Mouse (Mus musculus): Measurements from ENCODE around the gene Tmem129. TPM values are rescaled to one million over a fixed set of nuclear protein-coding genes. Genes with fewer than 3 reads are reported as not detected.

The Tmem129 gene
- total RNA-seq (2014; fragmentation: Nextera tagmentation) = 15.0 and 27.7 TPM in 2 replicates
- 19.7 and 26.2 TPM in 2 replicates for total RNA-seq (2017)

- ATAC-seq (replicated peaks; ENCODE audit: poor library complexity, severe bottlenecking) = peak; percentile 84
These were observed at the start of gene Tmem129, which contains the start of gene Tacc3 for GRCm38 (mm10) chr5:33657787-33658663. Tmem129 (minus strand) TSS chr5:33658416. Tacc3 (plus strand) TSS chr5:33658128.

GRCm38 (mm10) chr5:33707163-33707562 is 48.9 kb upstream of the Tmem129 start:
- ATAC-seq (replicated peaks; ENCODE audit: poor library complexity, severe bottlenecking) = no peak

DNA sequence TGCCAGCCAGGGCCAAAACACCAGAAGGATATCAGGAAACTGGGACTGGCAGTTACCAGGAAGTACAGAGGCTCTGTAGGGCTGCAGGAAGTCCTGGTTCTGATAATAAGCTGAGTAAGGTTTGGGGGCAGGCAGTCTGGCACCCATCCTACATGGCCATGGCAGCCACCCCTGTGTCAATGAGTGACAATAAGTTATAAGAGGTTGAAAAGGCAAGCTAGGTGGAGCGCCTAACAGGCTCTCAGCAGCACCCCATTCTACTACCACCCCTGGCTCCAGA is 48.1 kb upstream of the Tmem129 start:
- no peak for ATAC-seq (replicated peaks; ENCODE audit: poor library complexity, severe bottlenecking)

- ATAC-seq (replicated peaks; ENCODE audit: poor library complexity, severe bottlenecking) = no peak
These were observed 47.6 kb upstream of the Tmem129 start for GRCm38 (mm10) chr5:33705612-33706349.

- ATAC-seq (replicated peaks; ENCODE audit: poor library complexity, severe bottlenecking) = no peak
These were observed 46.9 kb upstream of the Tmem129 start for GRCm38 (mm10) chr5:33704945-33705611.

- no peak for ATAC-seq (replicated peaks; ENCODE audit: poor library complexity, severe bottlenecking)
These were observed 45.8 kb upstream of the Tmem129 start for GRCm38 (mm10) chr5:33703999-33704398.

DNA sequence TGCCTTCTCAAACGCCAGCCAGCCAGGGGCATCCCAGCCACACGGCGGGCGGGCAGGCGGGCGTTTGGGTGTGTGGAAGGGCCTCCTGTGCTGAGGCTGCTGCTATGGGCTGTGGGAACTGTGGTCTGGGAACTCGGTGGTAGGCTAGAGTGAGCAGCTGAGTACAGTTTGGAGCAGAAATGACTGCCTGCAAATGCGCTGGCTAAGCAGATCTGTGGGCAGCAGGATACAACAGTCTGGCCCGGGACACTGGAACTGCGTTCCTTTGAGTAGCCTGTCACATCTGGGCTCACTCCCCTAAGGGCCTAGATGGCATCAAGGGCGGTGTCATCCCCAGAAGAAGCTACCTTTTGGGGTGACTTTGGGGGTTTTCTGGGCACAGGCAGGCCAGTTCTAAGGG is 43.6 kb upstream of the Tmem129 start:
- no peak for ATAC-seq (replicated peaks; ENCODE audit: poor library complexity, severe bottlenecking)

DNA sequence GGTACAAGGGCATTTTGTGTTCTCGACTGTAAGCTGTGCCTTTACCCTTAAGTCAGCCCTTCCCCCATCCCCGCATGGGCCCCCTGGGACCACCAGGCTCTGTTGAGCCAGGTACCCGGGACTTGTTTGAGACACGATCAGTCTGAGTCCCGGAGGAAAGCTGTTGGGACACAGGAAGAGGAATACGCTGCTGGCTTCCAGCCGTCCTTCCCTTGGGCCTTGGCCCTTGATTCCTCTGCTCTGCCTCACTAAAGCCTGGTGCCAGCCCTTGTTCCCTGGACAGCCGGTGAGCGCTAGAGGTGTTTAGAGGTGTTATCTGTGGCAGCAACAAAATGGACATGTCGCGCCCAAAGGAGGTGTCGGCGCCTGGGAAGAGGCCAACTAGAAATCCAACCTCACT is 41.8 kb upstream of the Tmem129 start:
- no peak for ATAC-seq (replicated peaks; ENCODE audit: poor library complexity, severe bottlenecking)

- no peak for ATAC-seq (replicated peaks; ENCODE audit: poor library complexity, severe bottlenecking)
These were observed 40.5 kb upstream of the Tmem129 start for GRCm38 (mm10) chr5:33698669-33699068.

GRCm38 (mm10) chr5:33697947-33698512 is 39.8 kb upstream of the Tmem129 start:
- no peak for ATAC-seq (replicated peaks; ENCODE audit: poor library complexity, severe bottlenecking)

DNA sequence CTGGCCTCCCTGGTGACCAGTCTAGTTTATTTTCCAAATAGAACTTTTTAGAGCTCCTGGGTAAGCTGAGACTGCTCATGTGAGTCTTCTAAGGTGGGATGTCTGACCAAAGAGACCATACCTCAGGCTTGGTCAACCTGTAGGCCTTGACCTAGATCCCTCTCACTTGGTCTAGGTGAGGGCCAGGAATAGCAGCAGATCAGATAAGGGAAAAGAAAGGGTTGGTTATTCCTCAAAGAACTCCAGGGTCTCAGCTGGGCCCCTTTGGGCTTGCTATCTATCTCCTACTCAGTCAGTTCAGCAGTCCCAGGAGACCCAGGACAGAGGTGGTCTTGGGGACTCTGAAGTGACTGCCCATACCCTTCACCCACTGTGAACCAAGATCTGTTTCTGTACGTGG is 39.3 kb upstream of the Tmem129 start:
- ATAC-seq (replicated peaks; ENCODE audit: poor library complexity, severe bottlenecking) = no peak

GRCm38 (mm10) chr5:33696430-33696829 is 38.2 kb upstream of the Tmem129 start:
- no peak for ATAC-seq (replicated peaks; ENCODE audit: poor library complexity, severe bottlenecking)

GRCm38 (mm10) chr5:33695718-33696121 is 37.5 kb upstream of the Tmem129 start:
- ATAC-seq (replicated peaks; ENCODE audit: poor library complexity, severe bottlenecking) = peak; percentile 11; the same call in 1 of the 2 replicates

- ATAC-seq (replicated peaks; ENCODE audit: poor library complexity, severe bottlenecking) = peak; percentile 40
These were observed 36.9 kb upstream of the Tmem129 start for GRCm38 (mm10) chr5:33694848-33695717.

- ATAC-seq (replicated peaks; ENCODE audit: poor library complexity, severe bottlenecking) = no peak
These were observed 36.2 kb upstream of the Tmem129 start for GRCm38 (mm10) chr5:33694461-33694847.

GRCm38 (mm10) chr5:33692393-33692792 is 34.2 kb upstream of the Tmem129 start:
- ATAC-seq (replicated peaks; ENCODE audit: poor library complexity, severe bottlenecking) = peak; percentile 22; the same call in 1 of the 2 replicates

DNA sequence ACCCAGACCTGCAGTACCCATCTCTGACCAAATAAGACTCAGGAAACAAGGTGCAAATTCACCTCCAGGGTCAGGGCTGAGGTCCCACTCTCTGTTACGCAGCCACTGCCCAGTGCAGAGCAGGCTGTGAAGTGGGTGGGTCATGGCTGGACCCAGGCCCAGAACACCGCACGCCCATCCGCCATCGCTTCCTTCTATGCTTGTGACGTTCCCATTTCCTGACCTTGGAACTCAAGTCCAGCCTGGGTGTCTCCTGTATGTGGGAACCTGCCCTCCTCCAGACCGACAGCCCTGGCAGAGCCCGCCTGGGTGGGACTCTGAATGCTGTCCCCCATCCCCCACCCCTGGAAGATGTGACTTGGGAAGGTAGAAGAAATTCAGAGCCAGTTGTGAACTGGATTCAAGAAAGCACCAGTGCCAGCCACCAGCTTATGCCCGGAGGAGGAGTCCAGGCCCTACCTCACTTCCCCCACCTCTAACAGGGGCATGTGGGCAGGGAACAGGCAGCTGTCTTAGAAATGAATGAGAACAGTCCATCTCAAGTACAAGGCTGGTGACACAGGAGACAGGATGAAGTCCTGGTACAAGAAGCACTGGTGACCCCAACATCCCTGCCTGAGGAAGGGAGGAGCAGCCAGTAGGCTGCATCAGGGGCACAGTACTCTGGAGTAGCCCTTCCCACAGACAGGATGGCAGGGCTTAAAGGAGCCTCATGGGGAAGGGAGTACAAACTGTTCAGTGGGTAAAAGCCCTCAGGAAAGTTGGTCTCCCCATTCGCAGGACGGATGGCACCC is 31.8 kb upstream of the Tmem129 start:
- ATAC-seq (replicated peaks; ENCODE audit: poor library complexity, severe bottlenecking) = no peak

DNA sequence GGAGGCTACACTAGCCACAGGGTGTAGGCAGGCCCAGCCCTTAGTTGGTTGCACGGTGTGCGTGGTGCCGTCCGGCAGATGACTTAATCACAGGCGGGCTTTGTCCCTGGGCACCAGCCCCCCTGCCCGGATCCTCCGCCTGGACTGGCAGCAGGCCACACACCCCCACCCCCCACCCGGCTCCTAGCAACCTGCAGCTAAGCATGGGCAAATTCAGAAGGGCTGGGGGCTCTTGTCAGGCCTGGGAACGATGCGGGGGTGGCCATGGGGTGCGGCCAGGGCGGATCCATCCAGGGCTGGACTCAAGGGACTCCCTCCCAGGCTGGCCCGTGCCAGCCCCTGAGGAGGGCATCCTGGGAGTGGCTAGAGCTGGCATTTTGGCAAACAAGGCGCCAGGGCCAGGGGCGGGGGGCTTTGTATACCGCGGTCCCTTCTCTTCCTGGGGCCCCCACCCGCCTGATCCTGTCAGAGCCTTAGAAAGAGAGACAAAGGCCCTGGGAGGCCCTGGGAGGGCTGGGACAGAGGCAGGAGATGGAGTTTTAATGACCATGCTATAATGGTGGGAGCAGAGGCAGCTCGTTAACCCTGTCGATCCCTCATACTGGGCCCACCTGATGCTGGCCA is 31.1 kb upstream of the Tmem129 start:
- ATAC-seq (replicated peaks; ENCODE audit: poor library complexity, severe bottlenecking) = no peak
